Mouse (Mus musculus): ENCODE data around the gene Coch. TPM values are rescaled to one million over a fixed set of nuclear protein-coding genes. Genes with fewer than 3 reads are reported as not detected.

The Coch gene
- polyA plus RNA-seq, 1 experiment: 3.1 TPM

Other genes starting within 250 kb of the Coch start
- gene G2e3, start 245.3 kb upstream of the Coch start, polyA plus RNA-seq (2011; ENCODE audit: insufficient read depth, insufficient read length, low read depth, missing spikeins): 67.0 and 75.9 TPM in 2 replicates
- 58.9 and 68.5 TPM in 2 replicates for gene Scfd1, start 215.8 kb upstream of the Coch start, polyA plus RNA-seq (2011; ENCODE audit: insufficient read depth, insufficient read length, low read depth, missing spikeins)
- gene Ap4s1, start 97.7 kb downstream of the Coch start, polyA plus RNA-seq (2011; ENCODE audit: insufficient read depth, insufficient read length, low read depth, missing spikeins): 10.2 and 11.3 TPM in 2 replicates
- 106 and 109 TPM in 2 replicates for gene Strn3, start 98.6 kb downstream of the Coch start, polyA plus RNA-seq (2011; ENCODE audit: insufficient read depth, insufficient read length, low read depth, missing spikeins)
- 93.8 and 96.9 TPM in 2 replicates for gene Hectd1, start 236.2 kb downstream of the Coch start, polyA plus RNA-seq (2011; ENCODE audit: insufficient read depth, insufficient read length, low read depth, missing spikeins)